Mouse (Mus musculus) CH12.LX (cell line): ENCODE results near the gene Cnih1. TPM values are rescaled to one million over a fixed set of nuclear protein-coding genes. Genes with fewer than 3 reads are reported as not detected.

Experiments used
- DNase-seq: peaks from one replicate; pipeline ENCODE4 v3.0.0-alpha.2; 2013; ENCODE audit errors: extremely low read depth
- H3K27ac ChIP-seq: 2 replicates; pipeline ENCODE4 v1.5.1; 2012; ENCODE audit warnings: low read depth, mild to moderate bottlenecking, control low read depth, moderate library complexity; ENCODE audit not compliant: insufficient read depth
- H3K27me3 ChIP-seq: replicated peaks from 2 replicates; pipeline ENCODE3; 2012; ENCODE audit warnings: inconsistent platforms
- H3K36me3 ChIP-seq, 2 experiments: replicated peaks in 1 of 2; 2 replicates each; pipeline versions ENCODE3 to v1.6.1; 2012; ENCODE audit warnings: inconsistent platforms in 1 of 2, low read length in 1 of 2, mild to moderate bottlenecking in 1 of 2, mixed read lengths in 1 of 2, moderate library complexity in 1 of 2; ENCODE audit not compliant: control insufficient read depth in 1 of 2, insufficient read depth in 1 of 2
- H3K4me1 ChIP-seq, 2 experiments: 2 replicates each; pipeline ENCODE4 v1.6.1; 2012; ENCODE audit warnings: inconsistent platforms in 1 of 2, moderate library complexity in 1 of 2; ENCODE audit not compliant: insufficient read depth in 2 of 2, control insufficient read depth in 1 of 2
- H3K4me2 ChIP-seq: 2 replicates; pipeline ENCODE4 v1.6.1; 2012; ENCODE audit warnings: low read depth, mild to moderate bottlenecking, control low read depth; ENCODE audit not compliant: poor library complexity, insufficient read depth, severe bottlenecking
- H3K4me3 ChIP-seq, 3 experiments: fragments of 150-350 bp in 1 of 3; sonication (generic) in 1 of 3; replicated peaks in 1 of 3; 2 replicates each; pipeline versions ENCODE3 to v1.5.1; 2011 to 2012; ENCODE audit warnings: low read depth in 2 of 3, low read length in 2 of 3, mild to moderate bottlenecking in 2 of 3, moderate library complexity in 2 of 3, control low read depth in 1 of 3, improper control_type of control experiment in 1 of 3, inconsistent platforms in 1 of 3, mixed read lengths in 1 of 3; ENCODE audit not compliant: poor library complexity in 1 of 3
- H3K79me2 ChIP-seq: replicated peaks from 2 replicates; pipeline ENCODE4 v1.6.1; 2012; ENCODE audit warnings: mild to moderate bottlenecking, moderate library complexity; ENCODE audit not compliant: control insufficient read depth, poor library complexity, insufficient read depth, severe bottlenecking; ENCODE audit errors: extremely low read depth
- H3K9ac ChIP-seq: 2 replicates; pipeline ENCODE4 v1.6.1; 2012; ENCODE audit warnings: low read depth, mild to moderate bottlenecking, control low read depth, moderate library complexity; ENCODE audit not compliant: insufficient read depth
- H3K9me3 ChIP-seq: replicated peaks from 2 replicates; pipeline ENCODE3; 2012; ENCODE audit warnings: low read length, inconsistent platforms, mixed read lengths
- CTCF ChIP-seq, 2 experiments: IDR thresholded peaks in 1 of 2; conservative IDR thresholded peaks in 1 of 2; 2 replicates each; pipeline ENCODE4 v1.5.1; 2011 to 2012; ENCODE audit warnings: low read depth in 2 of 2, low read length in 2 of 2, improper control_type of control experiment in 1 of 2, inconsistent platforms in 1 of 2, mild to moderate bottlenecking in 1 of 2, moderate library complexity in 1 of 2
- ELF1 ChIP-seq: IDR thresholded peaks from 2 replicates; pipeline ENCODE4 v1.6.1; 2014; ENCODE audit warnings: low read depth, mild to moderate bottlenecking, inconsistent platforms, low read length, improper control_type of control experiment
- HCFC1 ChIP-seq: IDR thresholded peaks from 2 replicates; pipeline ENCODE4 v1.6.1; 2012; ENCODE audit warnings: low read depth, mild to moderate bottlenecking, inconsistent platforms, low read length, improper control_type of control experiment
- IRF4 ChIP-seq: IDR thresholded peaks from 2 replicates; pipeline ENCODE4 v1.6.1; 2014; ENCODE audit warnings: low read depth, mild to moderate bottlenecking, inconsistent platforms, low read length, improper control_type of control experiment
- JUN ChIP-seq: IDR thresholded peaks from 2 replicates; pipeline ENCODE4 v1.6.1; 2011; ENCODE audit warnings: low read depth, mild to moderate bottlenecking, low read length, improper control_type of control experiment, moderate library complexity; ENCODE audit not compliant: insufficient read depth
- JUND ChIP-seq: conservative IDR thresholded peaks from 2 replicates; pipeline ENCODE4 v1.6.1; 2011; ENCODE audit warnings: low read depth, low read length, improper control_type of control experiment
- KAT2A ChIP-seq: IDR thresholded peaks from 2 replicates; pipeline ENCODE4 v1.6.1; 2012; ENCODE audit warnings: low read length, improper control_type of control experiment, inconsistent platforms; ENCODE audit not compliant: insufficient replicate concordance
- MAFK ChIP-seq: IDR thresholded peaks from 2 replicates; pipeline ENCODE4 v1.6.1; 2011; ENCODE audit warnings: low read length, improper control_type of control experiment; ENCODE audit not compliant: insufficient replicate concordance
- MAX ChIP-seq: IDR thresholded peaks from 2 replicates; pipeline ENCODE4 v1.6.1; 2011; ENCODE audit warnings: low read length, improper control_type of control experiment
- MAZ ChIP-seq: IDR thresholded peaks from 2 replicates; pipeline ENCODE4 v1.6.1; 2012; ENCODE audit warnings: low read depth, mild to moderate bottlenecking, inconsistent platforms, low read length, improper control_type of control experiment, moderate library complexity
- MEF2A ChIP-seq: IDR thresholded peaks from 2 replicates; pipeline ENCODE4 v1.6.1; 2014; ENCODE audit warnings: low read depth, mild to moderate bottlenecking, inconsistent platforms, low read length, improper control_type of control experiment, borderline replicate concordance
- MYC ChIP-seq: IDR thresholded peaks from 2 replicates; pipeline ENCODE4 v1.6.1; 2011; ENCODE audit warnings: low read depth, mild to moderate bottlenecking, improper control_type of control experiment, low read length
- NELFE ChIP-seq: IDR thresholded peaks from 2 replicates; pipeline ENCODE4 v1.6.1; 2011; ENCODE audit warnings: low read depth, low read length, improper control_type of control experiment
- RAD21 ChIP-seq: IDR thresholded peaks from 2 replicates; pipeline ENCODE4 v1.6.1; 2011; ENCODE audit warnings: low read depth, mild to moderate bottlenecking, low read length, improper control_type of control experiment, moderate library complexity
- RCOR1 ChIP-seq: conservative IDR thresholded peaks from 2 replicates; pipeline ENCODE4 v1.6.1; 2012; ENCODE audit warnings: low read depth, mild to moderate bottlenecking, inconsistent platforms, low read length, improper control_type of control experiment
- SIN3A ChIP-seq: IDR thresholded peaks from 2 replicates; pipeline ENCODE4 v1.6.1; 2012; ENCODE audit warnings: low read length, improper control_type of control experiment, inconsistent platforms
- SMC3 ChIP-seq: IDR thresholded peaks from 2 replicates; pipeline ENCODE4 v1.6.1; 2011; ENCODE audit warnings: low read depth, low read length, improper control_type of control experiment
- ZC3H11A ChIP-seq: IDR thresholded peaks from 2 replicates; pipeline ENCODE4 v1.6.1; 2012; ENCODE audit warnings: low read depth, mild to moderate bottlenecking, inconsistent platforms, low read length, improper control_type of control experiment
- ZNF384 ChIP-seq: IDR thresholded peaks from 2 replicates; pipeline ENCODE4 v1.6.1; 2012; ENCODE audit warnings: low read depth, low read length, improper control_type of control experiment, inconsistent platforms
- dilution Hi-C: fragments of 300-500 bp; cut with MboI; formaldehyde crosslinking; loops from 2 replicates; pipeline ENCODE4 v1.14.3; 2020; ENCODE audit warnings: low sequenced_read_pairs; ENCODE audit not compliant: extremely low pct_unique_long_range_greater_than_20kb, extremely low pct_ligation_motif_present
- in situ Hi-C: fragments of 300-500 bp; cut with MboI; formaldehyde crosslinking; loops from 3 replicates; pipeline ENCODE4 v1.14.3; 2019; ENCODE audit warnings: low sequenced_read_pairs, low pct_ligation_motif_present, low pct_unique_long_range_greater_than_20kb, mixed read lengths
- polyA plus RNA-seq: library from polyadenylated mRNA; unstranded; fragments of >175 nt; gene quantifications from 2 replicates; pipeline ENCODE4 v1.2.1, GENCODE M21; 2012; ENCODE audit warnings: low read depth; ENCODE audit not compliant: insufficient read length
- total RNA-seq, 2 experiments: library from RNA; depleted of rRNA; stranded (reverse); fragments of 300-350 nt in 1 of 2; fragments of >200 nt in 1 of 2; gene quantifications; 2 replicates each; pipeline ENCODE4 v1.2.3; 2012 to 2014

Cnih1 gene
- total and polyA plus RNA-seq, 3 experiments = 68.9 to 190 (median 185) TPM

GRCm38 (mm10) chr14:46736366-46736765 lies 51.8 kb downstream of the Cnih1 start:
- Histone ChIP-seq H3K9me3 (no peaks in the 10 kb centered on the region), H3K9ac (no peak overlapping the region), H3K27ac (no peak overlapping the region), H3K4me2 (no peak overlapping the region), H3K27me3 (no peaks in the 10 kb centered on the region), H3K36me3 (no peaks in the 10 kb centered on the region), H3K4me3 (no peak overlapping the region), H3K79me2 (no peaks in the 10 kb centered on the region), H3K4me1 (peaks cover 0 to 4% of the 10 kb centered on the region in 2 experiments; a peak in 1 of 4 replicates)
- dilution Hi-C loops = no loop called here
- DNase-seq = no peak
- in situ Hi-C loops = no loop called here
- TF ChIP-seq SMC3 = no peak
- no peak for TF ChIP-seq RAD21
- no peak for TF ChIP-seq ELF1
- TF ChIP-seq MAZ = no peak
- TF ChIP-seq, all 38 proteins: peak for 0

GRCm38 (mm10) chr14:46734761-46735455 lies 53.3 kb downstream of the Cnih1 start:
- no peak overlapping the region for H3K27ac ChIP-seq
- no peaks in the 10 kb centered on the region for H3K27me3 ChIP-seq
- no peak for DNase-seq
- H3K9ac ChIP-seq = no peak overlapping the region
- no peak overlapping the region for H3K4me3 ChIP-seq
- peaks cover 0 to 4% of the 10 kb centered on the region in 2 experiments; a peak in 1 of 4 replicates for H3K4me1 ChIP-seq
- dilution Hi-C loops (no loop called here), in situ Hi-C loops (no loop called here)
- TF ChIP-seq MAZ (no peak), IRF4 (no peak), MAFK (no peak), RCOR1 (no peak), ZNF384 (no peak), NELFE (no peak), JUN (no peak), MAX (no peak), MYC (no peak), SIN3A (no peak)
- H3K9me3 ChIP-seq = no peaks in the 10 kb centered on the region
- H3K4me2 ChIP-seq = peak overlapping the region; percentile 59; the same call in 1 of the 2 replicates
- H3K36me3 ChIP-seq = no peaks in the 10 kb centered on the region
- H3K79me2 ChIP-seq = no peaks in the 10 kb centered on the region

GRCm38 (mm10) chr14:46734262-46734661 lies 53.9 kb downstream of the Cnih1 start:
- no peak overlapping the region for H3K4me3 ChIP-seq
- DNase-seq = no peak
- H3K79me2 ChIP-seq = no peaks in the 10 kb centered on the region
- in situ Hi-C loops = no loop called here
- no peak overlapping the region for H3K9ac ChIP-seq
- no peaks in the 10 kb centered on the region for H3K9me3 ChIP-seq
- H3K27ac ChIP-seq = no peak overlapping the region
- no peak for TF ChIP-seq RAD21
- no peak for TF ChIP-seq MAFK
- no peak for TF ChIP-seq RCOR1
- TF ChIP-seq ZC3H11A = no peak
- no peak for TF ChIP-seq MEF2A
- no peak for TF ChIP-seq MAZ
- no peak for TF ChIP-seq IRF4
- TF ChIP-seq JUND = no peak
- TF ChIP-seq ZNF384 = no peak
- no peak for TF ChIP-seq SMC3
- no peak for TF ChIP-seq HCFC1
- TF ChIP-seq KAT2A = no peak
- TF ChIP-seq CTCF (conservative IDR thresholded peaks at IDR 0.05 in 1 of 2, IDR thresholded peaks at IDR 0.05 in 1 of 2; ENCODE audit: low read depth in 2 of 2, low read length in 2 of 2) = no peak
- TF ChIP-seq, all 38 proteins: peak for 0
- H3K36me3 ChIP-seq = no peaks in the 10 kb centered on the region
- dilution Hi-C loops = no loop called here
- 0 out of 2 replicates have a peak overlapping the region, but pooled peaks have one; percentile 59 for H3K4me2 ChIP-seq
- peaks cover 0 to 4% of the 10 kb centered on the region in 2 experiments; a peak in 1 of 4 replicates for H3K4me1 ChIP-seq
- H3K27me3 ChIP-seq = no peaks in the 10 kb centered on the region
